Mouse (Mus musculus) kidney, postnatal 10 days (tissue): ENCODE measurements around the gene Dclk3.

Source experiments
- DNase-seq: peaks from one replicate; pipeline ENCODE4 v3.0.0; 2021; ENCODE audit warnings: mixed read lengths

The Dclk3 gene

GRCm38 (mm10) chr9:111440446-111440845, 1.6 kb downstream of the Dclk3 start:
- peak; percentile 50 for DNase-seq

DNA sequence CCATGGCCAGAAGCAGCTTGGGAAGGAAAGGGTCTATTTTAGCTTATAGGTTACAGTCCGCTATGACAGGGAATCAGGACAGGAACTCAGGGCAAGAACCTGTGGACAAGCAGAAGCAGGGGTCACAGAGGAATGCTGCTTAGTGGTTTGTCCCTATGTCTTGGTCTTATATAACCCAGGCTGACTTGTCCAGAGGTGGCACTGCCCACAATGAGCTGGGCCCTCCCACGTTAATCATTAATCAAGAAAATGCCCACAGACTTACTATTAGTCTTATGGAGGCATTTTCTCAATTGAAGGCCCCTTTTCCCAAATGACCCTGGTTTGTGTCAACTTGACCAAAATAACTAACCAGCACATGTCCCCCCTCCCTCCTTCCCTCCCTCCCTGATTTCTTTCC, 2.3 kb downstream of the Dclk3 start:
- DNase-seq, result peak; percentile 46

- DNase-seq, result no peak
These were observed 7.3 kb downstream of the Dclk3 start for GRCm38 (mm10) chr9:111446204-111446603.

DNA sequence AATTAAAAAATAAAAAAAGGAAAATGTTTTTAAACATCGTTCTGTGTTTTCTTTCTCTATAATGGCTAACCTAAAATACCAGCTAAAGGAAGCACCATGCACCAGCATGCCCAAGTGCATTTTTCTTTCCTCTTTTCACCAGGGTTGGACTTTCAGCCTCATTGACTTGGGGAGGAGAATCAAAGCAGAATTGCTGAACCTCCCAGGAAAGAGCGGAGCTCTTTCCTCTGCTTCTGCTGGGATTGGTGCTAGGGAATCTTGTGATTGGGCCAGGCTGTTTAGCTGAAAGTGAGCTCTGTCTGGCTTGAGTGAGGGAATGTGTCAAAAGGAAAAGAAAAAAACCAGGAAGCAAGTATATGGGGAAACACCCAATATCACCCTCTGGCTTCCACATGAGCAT, 10.1 kb downstream of the Dclk3 start:
- peak; percentile 27 for DNase-seq

DNA sequence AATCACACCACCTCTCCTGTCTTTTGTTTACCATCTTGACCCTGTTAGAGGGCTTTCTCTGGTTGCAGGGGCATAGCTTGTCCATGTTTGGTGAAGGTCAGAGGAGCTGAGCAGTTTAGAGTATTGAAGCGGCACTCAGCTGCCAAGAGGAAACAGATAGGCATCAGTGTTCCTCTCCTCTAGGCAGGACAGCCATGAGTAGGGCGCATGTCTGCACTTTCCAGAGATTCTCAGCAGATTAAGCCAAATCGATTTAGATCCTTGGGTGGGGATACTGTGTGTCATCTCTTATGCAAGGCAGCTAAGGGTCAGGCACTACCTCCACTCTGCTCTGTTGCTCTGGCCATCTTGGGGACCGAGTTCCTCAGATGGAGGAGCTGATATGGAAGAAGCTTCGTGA, 11.0 kb downstream of the Dclk3 start:
- DNase-seq, result no peak

- DNase-seq, result peak; percentile 22
These were observed 12.0 kb downstream of the Dclk3 start for GRCm38 (mm10) chr9:111450853-111451404.

DNA sequence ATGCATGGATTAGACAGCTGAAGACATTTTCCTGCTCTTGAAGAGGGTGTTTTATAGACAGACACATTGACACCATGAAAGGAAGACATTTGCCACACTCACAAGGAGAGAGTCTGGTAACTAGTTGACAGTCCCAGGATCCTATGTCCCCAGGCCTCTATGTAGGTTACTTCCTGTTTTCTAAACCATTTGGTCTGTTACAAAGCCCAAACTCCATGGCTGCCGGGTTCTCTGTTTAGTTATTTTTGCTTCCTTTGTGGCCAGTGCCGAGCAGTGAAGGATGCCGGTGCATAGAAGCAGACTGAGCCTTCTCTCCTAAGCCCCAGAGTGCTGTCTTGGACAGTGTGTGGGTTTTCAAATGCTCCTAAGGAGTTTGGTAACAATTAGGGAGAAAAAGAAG, 15.0 kb downstream of the Dclk3 start:
- no peak for DNase-seq

- DNase-seq, result no peak
These were observed 18.5 kb downstream of the Dclk3 start for GRCm38 (mm10) chr9:111457176-111457935.

GRCm38 (mm10) chr9:111457936-111458310, 19.0 kb downstream of the Dclk3 start:
- DNase-seq, result no peak

GRCm38 (mm10) chr9:111459466-111459865, 20.6 kb downstream of the Dclk3 start:
- no peak for DNase-seq

GRCm38 (mm10) chr9:111460201-111460814, 21.4 kb downstream of the Dclk3 start:
- DNase-seq, result peak; percentile 62

GRCm38 (mm10) chr9:111461415-111462103, 22.7 kb downstream of the Dclk3 start:
- peak; percentile 55 for DNase-seq

DNA sequence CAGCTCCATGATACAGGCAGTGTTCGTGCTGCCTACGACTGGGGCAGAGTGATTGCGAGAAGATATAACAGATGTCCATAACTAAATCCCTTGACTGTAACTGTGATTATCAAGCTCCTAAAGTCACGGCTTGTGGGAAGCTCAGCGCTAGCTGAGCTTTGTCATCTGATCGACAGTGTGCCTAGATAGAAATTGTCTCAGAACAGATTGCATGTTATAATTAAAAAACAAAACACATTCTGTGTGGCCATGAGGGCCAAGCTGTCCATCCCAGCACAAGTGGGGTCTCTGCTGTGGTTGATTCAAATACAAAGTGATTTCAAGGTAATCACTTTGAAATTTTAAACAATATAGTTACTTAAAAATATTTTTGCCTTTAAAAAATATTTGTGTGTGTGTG, 26.8 kb downstream of the Dclk3 start:
- no peak for DNase-seq

DNA sequence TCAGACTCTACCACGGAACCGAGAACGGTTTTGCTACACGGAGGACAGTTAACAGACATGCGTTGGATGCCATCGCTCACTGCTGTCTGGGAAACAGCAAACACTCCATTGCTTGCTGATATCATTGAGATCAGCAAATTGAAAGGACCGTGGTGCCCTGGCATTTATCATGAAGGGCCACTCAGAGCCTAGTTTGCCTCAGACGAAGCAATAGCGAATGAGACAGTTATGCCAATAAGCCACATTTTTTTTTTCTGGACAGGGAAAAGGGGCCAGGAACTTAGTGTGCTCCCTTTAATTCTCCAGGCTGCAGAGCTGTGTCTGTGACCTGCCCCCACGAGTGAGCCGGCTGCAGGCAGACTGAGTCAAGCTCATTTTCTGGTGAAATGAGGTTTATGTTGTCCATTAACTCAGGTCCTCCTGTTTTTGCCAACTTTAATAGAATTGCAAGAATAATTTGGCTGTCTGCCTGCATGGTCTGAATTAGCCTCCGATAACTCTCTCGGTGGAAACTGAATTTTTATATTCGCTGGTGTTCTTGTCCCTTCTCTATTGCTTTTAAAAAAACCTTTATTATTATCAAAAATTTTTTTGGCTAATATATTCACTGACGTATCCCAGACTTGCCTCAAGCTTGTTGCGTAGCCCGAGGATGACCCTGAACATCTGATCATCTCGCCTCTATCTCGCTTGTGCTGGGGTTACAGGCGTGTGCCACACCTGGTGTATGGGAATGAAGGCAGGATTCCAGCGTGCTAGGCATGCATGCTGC, 35.0 kb downstream of the Dclk3 start:
- peak; percentile 68 for DNase-seq

GRCm38 (mm10) chr9:111474458-111474745, 35.5 kb downstream of the Dclk3 start:
- no peak for DNase-seq

GRCm38 (mm10) chr9:111475281-111475680, 36.4 kb downstream of the Dclk3 start:
- no peak for DNase-seq

GRCm38 (mm10) chr9:111475973-111476372, 37.1 kb downstream of the Dclk3 start:
- no peak for DNase-seq

DNA sequence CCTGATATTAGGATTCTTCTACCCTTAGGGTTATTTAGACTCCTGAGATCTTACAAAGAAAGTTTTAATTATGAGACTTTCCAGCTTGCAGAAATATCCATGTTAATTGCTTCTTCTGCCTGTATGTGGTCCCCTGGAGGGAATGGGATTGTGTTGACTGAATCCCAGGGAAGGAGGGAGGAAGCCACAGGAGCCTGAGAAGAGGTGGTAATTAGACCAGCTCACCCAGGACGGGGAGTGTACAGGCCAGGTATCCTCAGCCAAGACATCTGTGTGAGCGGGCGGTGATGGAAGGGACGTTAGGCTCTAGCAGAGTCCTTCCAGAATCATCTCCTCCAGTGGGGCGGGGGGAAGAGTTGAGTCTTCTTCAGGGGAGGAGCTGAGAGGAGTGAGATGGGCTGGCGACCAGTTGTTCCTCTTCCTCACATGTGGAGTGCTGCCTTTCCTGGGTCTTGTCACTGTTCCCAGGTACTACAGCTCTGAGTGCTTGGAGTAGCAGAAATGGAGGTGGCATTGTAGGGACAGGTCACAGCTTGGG, 37.7 kb downstream of the Dclk3 start:
- no peak for DNase-seq

DNA sequence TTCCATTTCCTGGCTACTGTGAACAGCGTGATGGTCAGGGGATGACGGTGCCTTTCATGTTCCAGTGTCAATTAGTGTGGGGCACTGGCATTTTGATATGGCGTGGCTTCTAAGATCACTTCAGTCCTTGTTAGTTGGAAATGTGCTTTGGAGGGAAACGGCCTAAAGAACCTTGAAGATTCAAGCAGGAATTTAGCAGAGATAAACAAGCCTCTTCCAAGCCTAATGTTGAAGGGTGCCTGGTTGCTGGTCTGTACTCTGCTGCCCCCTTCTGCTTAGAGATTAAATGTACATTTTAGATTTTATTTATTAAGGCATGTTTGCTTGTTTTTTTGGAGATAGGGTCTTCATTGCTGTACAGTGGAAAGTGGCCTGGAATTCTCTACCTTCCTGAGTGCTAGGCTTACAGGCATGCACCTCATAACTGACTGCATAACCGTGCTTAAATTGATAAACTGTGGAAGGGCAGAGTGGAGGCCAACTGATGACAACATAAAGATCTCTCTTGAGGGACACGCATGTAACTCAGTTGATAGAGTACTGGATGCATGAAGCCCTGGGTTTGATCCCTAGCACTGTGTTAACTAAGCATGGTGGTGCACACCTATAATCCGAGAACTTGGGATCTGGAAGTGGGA, 40.1 kb downstream of the Dclk3 start:
- no peak for DNase-seq

DNA sequence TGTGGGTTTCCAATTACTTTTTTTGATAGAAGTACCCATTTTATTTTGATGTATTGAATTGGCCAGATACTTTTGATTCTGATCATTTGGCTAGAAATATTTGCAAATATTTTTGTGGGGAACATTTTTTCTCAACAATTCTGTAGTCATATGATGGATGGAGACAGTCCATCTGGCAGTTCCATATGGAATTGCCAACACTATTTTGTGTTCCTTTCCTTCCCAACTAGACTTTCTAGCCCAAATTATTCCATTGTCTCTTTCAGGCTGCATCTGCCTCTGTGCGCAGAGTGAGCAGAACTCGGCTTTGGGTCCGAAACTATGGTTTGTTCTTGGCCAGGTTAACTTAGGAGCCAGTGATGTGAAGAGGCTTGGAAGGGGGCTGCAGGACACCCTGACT, 42.1 kb downstream of the Dclk3 start:
- DNase-seq, result no peak

GRCm38 (mm10) chr9:111486645-111487477, 48.0 kb downstream of the Dclk3 start:
- DNase-seq, result no peak
